Mouse (Mus musculus) retina, postnatal 1 day (tissue): Measurements from ENCODE around the gene Fcgr3.

Experiments
- DNase-seq: peaks from one replicate; pipeline ENCODE4 v3.0.0-alpha.2; 2012

Fcgr3 gene

GRCm38 (mm10) chr1:171046501-171046900, 18.2 kb downstream of the Fcgr3 start:
- no peak for DNase-seq

GRCm38 (mm10) chr1:171045079-171045465, 19.7 kb downstream of the Fcgr3 start:
- DNase-seq = no peak

- DNase-seq = peak; percentile 94
Measured at GRCm38 (mm10) chr1:171044365-171045078, 20.2 kb downstream of the Fcgr3 start.

GRCm38 (mm10) chr1:171043594-171044153, 21.1 kb downstream of the Fcgr3 start:
- no peak for DNase-seq

- DNase-seq = no peak
Measured at GRCm38 (mm10) chr1:171039880-171040279, 24.9 kb downstream of the Fcgr3 start.

- no peak for DNase-seq
Measured at GRCm38 (mm10) chr1:171039135-171039534, 25.6 kb downstream of the Fcgr3 start.

GRCm38 (mm10) chr1:171037861-171038721, 26.6 kb downstream of the Fcgr3 start:
- peak; percentile 92 for DNase-seq

- peak; percentile 85 for DNase-seq
Measured at GRCm38 (mm10) chr1:171036550-171037324, 28.0 kb downstream of the Fcgr3 start.

- DNase-seq = no peak
Measured at GRCm38 (mm10) chr1:171035611-171036010, 29.1 kb downstream of the Fcgr3 start.

GRCm38 (mm10) chr1:171034201-171034600, 30.5 kb downstream of the Fcgr3 start:
- DNase-seq = no peak

- DNase-seq = peak; percentile 89
Measured at GRCm38 (mm10) chr1:171033756-171034155, 31.0 kb downstream of the Fcgr3 start.

GRCm38 (mm10) chr1:171033196-171033595, 31.5 kb downstream of the Fcgr3 start:
- peak; percentile 48 for DNase-seq

- peak; percentile 45 for DNase-seq
Measured at GRCm38 (mm10) chr1:171032691-171033090, 32.0 kb downstream of the Fcgr3 start.

- no peak for DNase-seq
Measured at GRCm38 (mm10) chr1:171031752-171032151, 33.0 kb downstream of the Fcgr3 start.

- no peak for DNase-seq
Measured at GRCm38 (mm10) chr1:171019311-171019950, 45.3 kb downstream of the Fcgr3 start.

GRCm38 (mm10) chr1:171018737-171019136, 46.0 kb downstream of the Fcgr3 start, which contains the start of gene Fcgr4:
Gene Fcgr4, plus strand, starts transcription at chr1:171018920.
- no peak for DNase-seq

GRCm38 (mm10) chr1:171017468-171018158, 47.1 kb downstream of the Fcgr3 start:
- DNase-seq = no peak

- DNase-seq = no peak
Measured at GRCm38 (mm10) chr1:171016676-171017356, 47.9 kb downstream of the Fcgr3 start.

- no peak for DNase-seq
Measured at GRCm38 (mm10) chr1:171011733-171012132, 53.0 kb downstream of the Fcgr3 start.

- DNase-seq = no peak
Measured at GRCm38 (mm10) chr1:171006905-171007304, 57.8 kb downstream of the Fcgr3 start.

GRCm38 (mm10) chr1:171006335-171006734, 58.4 kb downstream of the Fcgr3 start:
- no peak for DNase-seq
